Mouse (Mus musculus) bone marrow macrophage, adult 2 months (primary cell): ENCODE measurements at regions not wholly inside any gene's neighbourhood (a gene's known extent, or its start where the extent isn't known, plus 50 kb on each side); places are given as distances from the start of the nearest gene placed in this dataset.
"Not testable (repeated sequence)": the region's sequence is repeated elsewhere in the genome, so short reads cannot be mapped to it uniquely, and the experiment has no call there.

Experiments
- CTCF ChIP-seq: IDR thresholded peaks from 2 replicates; pipeline ENCODE4 v1.5.1; 2012; ENCODE audit warnings: low read depth, mild to moderate bottlenecking, low read length, moderate library complexity
- POLR2A ChIP-seq: IDR thresholded peaks from 2 replicates; pipeline ENCODE4 v1.6.1; 2012; ENCODE audit warnings: mild to moderate bottlenecking, low read depth, low read length, borderline replicate concordance

DNA sequence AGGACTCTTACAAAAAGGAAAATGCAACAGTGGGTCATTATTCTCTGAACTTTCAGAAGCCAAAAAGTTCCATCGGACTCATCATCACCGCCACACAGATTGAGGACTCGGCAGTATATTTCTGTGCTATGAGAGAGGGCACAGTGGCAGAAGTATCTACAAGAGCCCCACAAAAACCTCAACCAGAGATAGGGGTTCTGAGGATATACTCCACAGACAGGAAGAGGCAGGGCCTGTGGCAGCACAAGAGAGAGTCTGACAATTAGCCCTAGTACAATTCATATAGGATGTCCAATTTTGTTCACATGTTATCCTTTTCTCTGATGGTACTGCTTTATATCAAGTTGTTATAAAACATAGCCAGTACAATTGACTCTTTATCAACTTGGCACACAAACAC is 552.1 kb upstream of the Olfr1507 start:
- TF ChIP-seq CTCF, POLR2A: not testable (repeated sequence)
